Mouse (Mus musculus) adrenal gland, postnatal 25 days (tissue): ENCODE measurements around the gene Tk1. TPM values are rescaled to one million over a fixed set of nuclear protein-coding genes. Genes with fewer than 3 reads are reported as not detected.

Experiments used
- DNase-seq: peaks from one replicate; pipeline ENCODE4 v3.0.0; 2021; ENCODE audit warnings: mixed read lengths
- long read RNA-seq: library from polyadenylated mRNA; stranded (forward); transcript quantifications from one replicate; pipeline ENCODE4 v2.0.0, GENCODE M21; 2021
- total RNA-seq: library from RNA; stranded (reverse); gene quantifications from 2 replicates; pipeline ENCODE4 v1.2.3, GENCODE M21; 2021

Gene Tk1
- total RNA-seq, result 14.3 and 18.4 TPM in 2 replicates
- long read RNA-seq, transcript Tk1-201 (7 exons, 1,440 nt), result major isoform, 14 of 23 reads
- long read RNA-seq, partial matches to known transcripts, result 1 of 23 reads
- long read RNA-seq, other reads (novel, unspliced or antisense), result 6 of 23 reads

- peak; percentile 68 for DNase-seq
Observed at GRCm38 (mm10) chr11:117825333-117826101, at the start of gene Tk1, which contains the start of gene Afmid. Tk1 (minus strand) TSS chr11:117826092. Afmid (plus strand) TSS chr11:117825924.

DNA sequence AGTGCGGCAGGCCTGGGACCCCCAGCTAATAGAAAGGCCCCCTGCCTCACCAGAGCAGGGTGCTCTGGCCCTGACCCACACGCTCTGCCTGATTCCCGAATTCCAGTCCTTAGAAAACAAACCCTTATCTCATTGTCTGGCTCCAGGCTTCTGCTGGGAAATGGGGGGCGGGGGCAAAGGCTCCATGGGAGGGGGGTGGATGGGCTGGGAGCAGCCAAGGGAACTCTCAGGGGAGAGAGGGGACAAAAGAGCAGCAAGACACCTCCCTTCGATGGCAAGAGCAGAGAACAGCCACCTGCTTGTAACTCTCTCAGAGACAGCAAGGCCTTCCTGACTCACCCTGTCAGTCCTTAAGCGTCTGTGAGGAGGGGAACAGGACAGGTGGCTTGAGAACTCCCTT, 49.8 kb upstream of the Tk1 start:
- no peak for DNase-seq

DNA sequence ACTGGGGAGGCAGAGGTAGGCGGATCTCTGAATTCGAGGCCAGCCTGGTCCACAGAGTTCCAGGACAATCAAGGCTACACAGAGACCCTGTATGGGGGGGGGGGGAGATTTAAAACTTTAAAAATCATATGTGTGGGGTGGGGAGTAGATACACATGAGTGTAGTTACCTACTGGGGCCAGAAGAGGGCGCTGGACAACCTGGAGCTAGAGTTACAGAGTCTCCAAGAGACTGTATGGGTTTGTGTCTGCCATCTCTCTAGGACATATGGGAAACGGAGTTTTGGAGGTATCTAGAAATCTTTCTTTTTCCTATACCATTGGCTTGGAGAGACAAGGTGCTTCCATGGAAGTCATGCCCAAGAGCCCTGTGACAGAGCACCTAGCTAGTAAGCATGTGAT, 48.5 kb upstream of the Tk1 start:
- DNase-seq, result no peak

- peak; percentile 84 for DNase-seq
Observed at GRCm38 (mm10) chr11:117872861-117873608, 47.1 kb upstream of the Tk1 start, which contains the start of gene Tha1. Tha1 (minus strand) TSS chr11:117873481.

DNA sequence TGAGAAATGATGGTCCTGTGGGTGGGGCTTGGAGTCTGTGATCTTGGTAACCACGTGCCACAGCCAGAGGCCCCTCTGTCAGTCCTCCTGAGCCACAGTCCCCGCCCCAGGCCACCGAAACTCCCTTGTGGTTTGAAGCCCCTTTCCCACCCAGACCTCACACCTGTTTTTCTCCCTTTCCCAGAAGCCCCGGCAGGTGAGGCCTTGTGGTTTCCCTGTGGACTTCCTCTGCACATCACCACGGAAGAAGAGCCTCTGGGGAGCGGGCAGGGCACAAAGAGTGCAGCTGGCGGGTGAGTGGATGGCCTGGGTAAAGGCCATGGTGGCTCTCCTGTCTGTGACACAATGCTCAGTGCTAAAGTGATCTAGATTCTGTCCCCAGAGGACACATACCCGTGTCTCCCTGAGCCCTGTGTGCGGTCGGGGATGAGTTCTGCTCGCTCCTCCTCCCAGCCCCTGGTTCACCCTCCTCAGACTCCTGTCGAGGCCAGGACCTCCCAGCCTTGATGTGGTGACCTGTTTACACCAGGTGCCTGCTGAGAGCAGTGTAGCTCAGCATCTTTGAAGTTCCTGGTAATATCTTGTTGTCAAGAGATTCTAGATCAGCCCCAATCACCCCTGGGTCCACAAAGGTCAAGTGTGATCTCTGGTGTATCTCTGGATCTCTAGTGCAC, 46.2 kb upstream of the Tk1 start:
- no peak for DNase-seq

GRCm38 (mm10) chr11:117871376-117871775, 45.5 kb upstream of the Tk1 start:
- DNase-seq, result no peak

DNA sequence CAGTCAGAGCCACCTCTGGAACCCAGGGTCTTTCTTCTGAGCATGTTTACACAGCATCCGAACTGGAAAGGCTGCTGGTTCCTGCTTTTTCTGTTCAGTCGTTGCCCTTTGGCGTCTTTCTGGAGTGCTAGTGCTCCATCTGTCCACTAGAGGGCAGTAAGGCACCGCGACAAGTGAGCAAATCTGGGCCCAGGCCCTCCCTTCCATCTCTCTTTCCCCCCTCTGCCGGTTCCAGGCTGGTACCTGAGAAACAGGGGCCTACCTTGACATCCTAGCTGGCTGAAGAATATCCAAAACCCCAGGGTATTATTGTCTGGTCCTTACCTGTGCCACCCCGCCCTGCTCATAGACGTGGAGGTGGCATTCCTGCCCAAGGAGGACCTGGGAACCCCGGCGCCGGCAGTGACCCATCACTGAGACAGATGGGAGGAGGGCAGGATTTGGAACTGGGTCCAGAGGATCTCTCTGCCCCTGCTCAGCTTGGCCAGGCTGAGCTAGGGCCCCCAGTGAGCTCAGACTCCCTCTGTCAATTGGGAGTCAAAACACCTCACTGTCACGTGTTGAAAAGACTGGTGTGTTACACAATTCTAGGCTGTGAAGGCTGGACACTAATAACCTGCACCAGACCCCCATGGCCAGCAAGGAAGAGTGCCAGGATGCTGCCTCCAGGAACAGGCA, 44.9 kb upstream of the Tk1 start:
- peak; percentile 58 for DNase-seq

DNA sequence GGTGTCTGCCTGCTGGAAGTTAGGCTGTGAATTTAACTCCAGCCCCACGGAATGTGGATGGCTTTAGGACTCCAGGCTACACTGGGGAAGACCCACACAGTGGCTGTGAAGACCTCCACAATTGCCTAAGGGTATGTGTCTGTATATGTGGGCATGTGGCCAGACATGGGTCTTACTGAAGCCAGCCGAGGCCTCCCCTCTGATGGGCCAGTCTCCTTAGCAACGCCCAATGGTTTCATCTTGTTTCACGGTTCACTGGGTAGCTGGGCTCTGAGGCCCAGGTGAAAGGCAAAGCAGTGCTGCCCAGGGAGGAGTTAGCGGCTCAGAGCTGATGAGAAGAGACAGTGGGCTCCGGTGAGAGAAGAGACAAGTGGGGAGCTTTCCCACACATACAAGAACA, 40.1 kb upstream of the Tk1 start:
- DNase-seq, result no peak

DNA sequence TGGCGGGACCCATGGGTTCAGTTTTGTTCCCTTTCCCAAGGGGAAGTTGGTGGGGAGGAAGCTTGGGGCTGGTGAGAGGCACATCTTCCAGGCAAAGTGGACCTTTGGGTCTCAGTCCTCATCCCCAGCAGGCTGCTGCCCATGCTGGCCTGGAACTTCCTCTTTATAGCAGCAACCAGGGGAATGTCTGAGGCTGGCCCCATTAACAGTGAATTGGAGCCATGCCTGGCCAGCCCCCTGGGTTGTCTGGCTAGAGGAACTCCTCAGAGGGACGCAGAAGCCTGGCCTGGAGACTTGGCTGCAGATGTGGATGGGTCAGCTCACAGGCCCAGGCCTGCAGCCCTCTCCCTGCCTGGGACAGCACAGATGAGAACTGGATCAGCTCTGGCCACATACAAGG, 38.9 kb upstream of the Tk1 start:
- DNase-seq, result no peak

- DNase-seq, result no peak
Observed at GRCm38 (mm10) chr11:117863174-117863856, 37.4 kb upstream of the Tk1 start.

GRCm38 (mm10) chr11:117860601-117861000, 34.7 kb upstream of the Tk1 start, which contains the start of gene Tmem235:
Tmem235 (plus strand) TSS chr11:117860752.
- no peak for DNase-seq

- DNase-seq, result no peak
Observed at GRCm38 (mm10) chr11:117858392-117858791, 32.5 kb upstream of the Tk1 start.

DNA sequence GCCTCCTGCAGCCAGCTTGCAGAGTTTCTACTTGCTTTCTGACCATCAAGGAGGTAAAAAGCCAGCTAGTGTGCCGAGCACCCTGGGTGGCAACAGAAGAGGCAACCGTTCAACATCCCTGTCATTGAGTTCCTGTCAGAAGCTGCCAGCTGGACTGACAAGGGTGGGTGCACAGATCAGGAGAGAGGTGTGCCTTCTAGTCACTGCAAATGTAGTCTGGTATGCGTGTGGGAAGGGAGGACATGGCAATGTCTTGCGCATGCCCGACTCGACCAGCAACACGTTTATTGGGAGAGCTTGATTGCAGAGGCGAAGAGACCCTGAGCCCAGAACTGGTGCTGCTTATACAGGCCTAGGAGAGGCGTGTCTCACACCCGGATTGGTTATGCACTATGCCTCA, 31.6 kb upstream of the Tk1 start:
- no peak for DNase-seq

DNA sequence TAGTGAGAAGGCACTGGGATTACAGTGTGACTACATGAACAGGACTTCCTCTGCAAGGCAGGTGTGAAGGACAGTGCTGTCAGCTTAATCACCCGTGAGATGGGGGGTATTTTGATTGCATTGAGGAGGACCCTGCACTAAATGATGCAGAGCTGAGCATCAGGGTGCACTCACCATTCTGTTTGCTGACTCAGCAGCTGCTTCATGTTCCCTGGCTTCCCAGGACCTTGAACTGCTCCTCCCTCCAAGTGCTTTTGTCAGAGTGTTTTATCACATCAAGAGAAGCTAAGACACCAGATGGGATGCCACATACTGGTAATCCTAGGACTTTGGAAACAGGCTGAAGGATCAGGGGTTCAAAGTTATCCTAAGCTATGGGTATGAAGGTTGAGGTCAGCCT, 30.1 kb upstream of the Tk1 start:
- DNase-seq, result no peak

DNA sequence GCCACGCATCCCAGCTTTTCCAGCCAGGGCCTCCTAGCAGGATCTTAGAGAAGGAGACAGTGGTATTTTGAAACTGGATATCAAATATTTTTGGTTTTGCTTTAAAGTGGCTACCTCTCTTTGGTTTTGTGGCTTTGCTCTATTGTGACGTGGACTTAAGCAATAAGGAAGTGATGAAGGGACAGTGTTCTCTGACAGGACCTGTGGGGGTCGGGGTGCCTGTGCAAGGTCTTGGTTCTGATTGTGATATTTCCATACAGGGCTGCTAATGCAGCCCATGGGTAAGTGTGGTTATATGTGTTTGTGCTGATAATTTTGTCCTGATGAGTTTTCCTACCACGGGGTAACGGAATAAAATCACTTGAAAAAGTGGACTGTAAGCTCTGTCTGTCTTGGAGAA, 29.5 kb upstream of the Tk1 start:
- DNase-seq, result no peak

DNA sequence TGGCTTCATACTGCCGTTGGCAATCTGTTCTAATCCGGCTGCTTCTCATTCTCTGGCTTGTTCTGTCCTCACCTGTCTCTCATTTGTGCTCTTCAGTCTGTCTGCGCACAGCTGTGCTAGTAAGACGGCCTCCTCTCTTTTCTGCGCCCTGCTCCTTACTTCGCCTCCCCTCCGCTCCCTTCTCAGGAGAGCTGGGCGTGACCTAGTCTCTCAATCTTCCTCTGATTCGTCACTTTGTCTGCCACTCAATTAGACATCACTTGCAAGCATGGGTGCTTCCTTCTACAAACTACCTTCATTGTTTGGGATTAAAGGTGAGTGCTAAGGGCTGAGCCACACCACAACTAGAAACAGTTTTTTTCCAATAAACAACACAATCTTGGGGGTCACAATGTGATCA, 28.3 kb upstream of the Tk1 start:
- DNase-seq, result no peak

DNA sequence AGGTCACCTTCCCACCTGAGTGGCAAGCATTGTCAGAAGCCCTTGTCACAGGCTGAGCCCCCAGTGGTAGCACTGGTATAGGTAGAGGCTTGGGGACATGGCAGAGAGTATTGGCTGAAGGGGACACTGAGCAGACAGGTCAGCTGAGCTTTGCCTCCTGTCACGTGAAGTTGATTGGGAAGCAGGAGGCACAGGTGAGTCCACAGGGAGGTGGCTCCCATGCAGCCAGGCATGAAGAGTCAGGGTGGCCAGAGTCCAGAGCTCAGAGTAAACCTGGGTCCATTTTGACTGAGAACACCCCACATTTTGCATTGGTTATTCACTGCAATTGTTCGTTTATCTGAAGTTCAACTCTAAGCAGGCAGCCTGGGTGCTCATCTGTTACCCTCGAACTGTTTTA, 27.0 kb upstream of the Tk1 start:
- DNase-seq, result no peak

GRCm38 (mm10) chr11:117848985-117849671, 23.2 kb upstream of the Tk1 start, which contains the start of gene Birc5:
Birc5 (plus strand) TSS chr11:117849251.
- DNase-seq, result peak; percentile 97

GRCm38 (mm10) chr11:117848271-117848984, 22.5 kb upstream of the Tk1 start:
- DNase-seq, result no peak

- no peak for DNase-seq
Observed at GRCm38 (mm10) chr11:117847593-117848215, 21.8 kb upstream of the Tk1 start.
